Mouse (Mus musculus) stomach, postnatal 0 days (tissue): Measurements from ENCODE around the gene Dab1.

Experiments used
- CTCF ChIP-seq: IDR thresholded peaks from 2 replicates; pipeline ENCODE4 v1.5.1; 2016; ENCODE audit warnings: antibody characterized with exemption, low read depth, mild to moderate bottlenecking, moderate library complexity
- EP300 ChIP-seq: optimal IDR thresholded peaks from 2 replicates; pipeline ENCODE3; 2016; ENCODE audit warnings: antibody characterized with exemption

- TF ChIP-seq CTCF (no peak), EP300 (no peak)
Measured at GRCm38 (mm10) chr4:103571721-103572352, 47.3 kb upstream of the Dab1 start.
